Mouse (Mus musculus) limb, embryonic 13.5 days (tissue): ENCODE measurements around the gene Tspan3. TPM values are rescaled to one million over a fixed set of nuclear protein-coding genes. Genes with fewer than 3 reads are reported as not detected.

Experiments used
- ATAC-seq: fragments of 200-750 bp; cut with Nextera tagmentation; 2 replicates; pipeline ENCODE4 v1.8.0; 2017; ENCODE audit warnings: low read depth, moderate number of reproducible peaks, moderate TSS enrichment; ENCODE audit not compliant: low FRiP score
- H3K27ac ChIP-seq: fragments of 300-500 bp; sonication (generic); 2 replicates; pipeline ENCODE4 v1.5.1; 2015; ENCODE audit warnings: inconsistent platforms, mild to moderate bottlenecking, moderate library complexity
- H3K27me3 ChIP-seq: fragments of 300-500 bp; sonication (generic); 2 replicates; pipeline ENCODE4 v1.6.1; 2015; ENCODE audit warnings: mild to moderate bottlenecking, inconsistent platforms
- H3K36me3 ChIP-seq: fragments of 300-500 bp; sonication (generic); 2 replicates; pipeline ENCODE4 v1.6.1; 2015; ENCODE audit warnings: inconsistent platforms, mild to moderate bottlenecking, moderate library complexity
- H3K4me1 ChIP-seq: fragments of 300-500 bp; sonication (generic); 2 replicates; pipeline ENCODE4 v1.6.1; 2015; ENCODE audit warnings: inconsistent platforms
- H3K4me2 ChIP-seq: fragments of 300-500 bp; sonication (generic); replicated peaks from 2 replicates; pipeline ENCODE4 v1.6.1; 2015; ENCODE audit warnings: inconsistent platforms, mild to moderate bottlenecking, moderate library complexity
- H3K4me3 ChIP-seq: fragments of 300-500 bp; sonication (generic); 2 replicates; pipeline ENCODE4 v1.5.1; 2015; ENCODE audit warnings: moderate library complexity, mild to moderate bottlenecking, inconsistent platforms
- H3K9ac ChIP-seq: fragments of 300-500 bp; sonication (generic); 2 replicates; pipeline ENCODE4 v1.6.1; 2015; ENCODE audit warnings: mild to moderate bottlenecking, inconsistent platforms
- H3K9me3 ChIP-seq: fragments of 300-500 bp; sonication (generic); 2 replicates; pipeline ENCODE4 v1.6.1; 2016; ENCODE audit warnings: inconsistent platforms
- WGBS: fragments of 180-500 bp; shearing (Covaris S2); methylation state at CpG from one replicate; pipeline ENCODE4 v1.1.7; 2015; 5-methylcytosine and 5-hydroxymethylcytosine counted together
- polyA plus RNA-seq: library from polyadenylated mRNA; unstranded; fragments of >200 nt; fragmentation: Nextera tagmentation; extraction: Ambion mirVana; gene quantifications from 2 replicates; pipeline ENCODE4 v1.2.1, GENCODE M21; 2015

Gene Tspan3
- polyA plus RNA-seq, 1 experiment from 2014 or later: 550 TPM

GRCm38 (mm10) chr9:56191498-56192455, 26.5 kb upstream of the Tspan3 start:
- H3K9me3 ChIP-seq: no peaks in the 10 kb centered on the region
- no peak overlapping the region for H3K27ac ChIP-seq
- no peak for ATAC-seq
- H3K9ac ChIP-seq: no peak overlapping the region
- peaks cover 22% of the 10 kb centered on the region for H3K4me1 ChIP-seq
- WGBS: 44% methylated on average over 11 of the region's 11 CpGs
- H3K27me3 ChIP-seq: peaks cover 5% of the 10 kb centered on the region; the same call in 1 of the 2 replicates
- H3K4me3 ChIP-seq: no peak overlapping the region
- H3K4me2 ChIP-seq: no peak overlapping the region
- H3K36me3 ChIP-seq: no peaks in the 10 kb centered on the region

- Histone ChIP-seq H3K27me3 (no peaks in the 10 kb centered on the region), H3K36me3 (no peaks in the 10 kb centered on the region), H3K27ac (no peak overlapping the region), H3K4me3 (no peak overlapping the region), H3K4me1 (peaks cover 13% of the 10 kb centered on the region; the same call in 1 of the 2 replicates), H3K4me2 (no peak overlapping the region), H3K9me3 (no peaks in the 10 kb centered on the region), H3K9ac (no peak overlapping the region)
- WGBS: 44% methylated on average over 8 of the region's 8 CpGs
- no peak for ATAC-seq
These were observed 15.0 kb upstream of the Tspan3 start for GRCm38 (mm10) chr9:56180118-56180781.

GRCm38 (mm10) chr9:56179416-56180117, 14.3 kb upstream of the Tspan3 start:
- ATAC-seq: no peak
- Histone ChIP-seq H3K27me3 (no peaks in the 10 kb centered on the region), H3K36me3 (no peaks in the 10 kb centered on the region), H3K9ac (no peak overlapping the region), H3K4me3 (no peak overlapping the region), H3K27ac (no peak overlapping the region), H3K9me3 (no peaks in the 10 kb centered on the region), H3K4me2 (no peak overlapping the region), H3K4me1 (peaks cover 13% of the 10 kb centered on the region; the same call in 1 of the 2 replicates)
- WGBS: 77% methylated on average over 6 of the region's 6 CpGs

- Histone ChIP-seq H3K27ac (no peak overlapping the region), H3K4me3 (no peak overlapping the region), H3K27me3 (no peaks in the 10 kb centered on the region), H3K36me3 (no peaks in the 10 kb centered on the region), H3K9me3 (no peaks in the 10 kb centered on the region), H3K9ac (no peak overlapping the region), H3K4me2 (no peak overlapping the region), H3K4me1 (peaks cover 13% of the 10 kb centered on the region; the same call in 1 of the 2 replicates)
- ATAC-seq: no peak
- 75% methylated on average over 4 of the region's 4 CpGs for WGBS
These were observed 12.1 kb upstream of the Tspan3 start for GRCm38 (mm10) chr9:56177354-56177753.

- peaks cover 7% of the 10 kb centered on the region; the same call in 1 of the 2 replicates for H3K4me1 ChIP-seq
- H3K4me3 ChIP-seq: no peak overlapping the region
- H3K27ac ChIP-seq: no peak overlapping the region
- H3K4me2 ChIP-seq: no peak overlapping the region
- H3K9ac ChIP-seq: no peak overlapping the region
- no peaks in the 10 kb centered on the region for H3K36me3 ChIP-seq
- H3K9me3 ChIP-seq: no peaks in the 10 kb centered on the region
- ATAC-seq: no peak
- whole genome bisulfite sequencing: 84% methylated on average over 3 of the region's 3 CpGs
- H3K27me3 ChIP-seq: no peaks in the 10 kb centered on the region
These were observed 10.0 kb upstream of the Tspan3 start for GRCm38 (mm10) chr9:56175316-56175715.

GRCm38 (mm10) chr9:56167690-56168089, 2.4 kb upstream of the Tspan3 start:
- 55% methylated on average over 6 of the region's 6 CpGs for WGBS
- H3K4me2 ChIP-seq: no peak overlapping the region
- ATAC-seq: no peak

GRCm38 (mm10) chr9:56166161-56166560, 884 bp upstream of the Tspan3 start:
- H3K36me3 ChIP-seq: no peaks in the 10 kb centered on the region
- H3K9ac ChIP-seq: no peak overlapping the region
- peak overlapping the region; percentile 67 for H3K27ac ChIP-seq
- H3K4me1 ChIP-seq: peaks cover 35% of the 10 kb centered on the region
- peak overlapping the region; percentile 5; the same call in 1 of the 2 replicates for H3K4me2 ChIP-seq
- no peaks in the 10 kb centered on the region for H3K9me3 ChIP-seq
- WGBS: 17% methylated on average over 5 of the region's 5 CpGs
- ATAC-seq: peak; percentile 64; the same call in 1 of the 2 replicates
- no peak overlapping the region for H3K4me3 ChIP-seq
- no peaks in the 10 kb centered on the region for H3K27me3 ChIP-seq

More at GRCm38 (mm10) chr9:56167690-56168089, 2.4 kb upstream of the Tspan3 start:
- Histone ChIP-seq H3K36me3 (no peaks in the 10 kb centered on the region), H3K27ac (no peak overlapping the region), H3K4me3 (no peak overlapping the region), H3K9ac (no peak overlapping the region), H3K27me3 (no peaks in the 10 kb centered on the region), H3K4me1 (peaks cover 29% of the 10 kb centered on the region), H3K9me3 (no peaks in the 10 kb centered on the region)

GRCm38 (mm10) chr9:56160341-56161141, 4.7 kb downstream of the Tspan3 start:
- Histone ChIP-seq H3K27me3 (no peaks in the 10 kb centered on the region), H3K4me1 (peaks cover 34% of the 10 kb centered on the region), H3K4me2 (peak overlapping the region; percentile 74), H3K9ac (peak overlapping the region; percentile 99), H3K27ac (peak overlapping the region; percentile 97), H3K9me3 (no peaks in the 10 kb centered on the region), H3K4me3 (peak overlapping the region; percentile 96), H3K36me3 (no peaks in the 10 kb centered on the region)
- under 1% methylated on average over 79 of the region's 82 CpGs for WGBS
- ATAC-seq: peak; percentile 95

GRCm38 (mm10) chr9:56159456-56159855, 5.8 kb downstream of the Tspan3 start:
- Histone ChIP-seq H3K4me1 (peaks cover 28% of the 10 kb centered on the region), H3K9ac (peak overlapping the region; percentile 99), H3K4me2 (peak overlapping the region; percentile 74), H3K27me3 (no peaks in the 10 kb centered on the region), H3K27ac (no peak overlapping the region), H3K36me3 (no peaks in the 10 kb centered on the region), H3K9me3 (no peaks in the 10 kb centered on the region), H3K4me3 (peak overlapping the region; percentile 96)
- ATAC-seq: no peak
- 3% methylated on average over 2 of the region's 2 CpGs for WGBS

- no peaks in the 10 kb centered on the region for H3K27me3 ChIP-seq
- no peak overlapping the region for H3K4me3 ChIP-seq
- WGBS: 65% methylated on average over 2 of the region's 2 CpGs
- no peak overlapping the region for H3K9ac ChIP-seq
- no peaks in the 10 kb centered on the region for H3K9me3 ChIP-seq
- H3K27ac ChIP-seq: no peak overlapping the region
- H3K36me3 ChIP-seq: no peaks in the 10 kb centered on the region
- ATAC-seq: no peak
- peaks cover 31% of the 10 kb centered on the region for H3K4me1 ChIP-seq
- H3K4me2 ChIP-seq: peak overlapping the region; percentile 3; the same call in 1 of the 2 replicates
These were observed 7.2 kb downstream of the Tspan3 start for GRCm38 (mm10) chr9:56158077-56158476.

- Histone ChIP-seq H3K4me3 (no peak overlapping the region), H3K4me1 (peaks cover 36% of the 10 kb centered on the region), H3K9me3 (no peaks in the 10 kb centered on the region), H3K4me2 (no peak overlapping the region), H3K36me3 (peaks cover 6% of the 10 kb centered on the region; the same call in 1 of the 2 replicates), H3K27ac (no peak overlapping the region), H3K27me3 (no peaks in the 10 kb centered on the region), H3K9ac (no peak overlapping the region)
- WGBS: 94% methylated on average over 5 of the region's 5 CpGs
- ATAC-seq: no peak
These were observed 10.7 kb downstream of the Tspan3 start for GRCm38 (mm10) chr9:56154572-56154971.
